Mouse (Mus musculus) brain, embryonic 14.5 days (tissue): ENCODE results near the gene Sccpdh. TPM values are rescaled to one million over a fixed set of nuclear protein-coding genes. Genes with fewer than 3 reads are reported as not detected.
A peak's percentile ranks its signal among the peaks of the same experiment; 100 is the strongest.

Experiments used
- DNase-seq: peaks from one replicate; pipeline ENCODE4 v3.0.0-alpha.2; 2011; ENCODE audit warnings: low read depth
- CTCF ChIP-seq: fragments of 200-500 bp; IDR thresholded peaks from 2 replicates; pipeline ENCODE4 v1.5.1; 2012; ENCODE audit warnings: inconsistent platforms, mild to moderate bottlenecking, moderate library complexity, borderline replicate concordance; ENCODE audit not compliant: insufficient read depth, insufficient read length; ENCODE audit errors: extremely low read depth
- POLR2A ChIP-seq: fragments of 200-500 bp; IDR thresholded peaks from 2 replicates; pipeline ENCODE4 v1.6.1; 2012; ENCODE audit warnings: mild to moderate bottlenecking, inconsistent platforms, borderline replicate concordance; ENCODE audit not compliant: poor library complexity, insufficient read depth, insufficient read length, severe bottlenecking; ENCODE audit errors: extremely low read depth
- polyA plus RNA-seq: library from polyadenylated mRNA; depleted of rRNA; stranded (reverse); fragments of >200 nt; gene quantifications from 2 replicates; pipeline ENCODE4 v1.2.3, GENCODE M21; 2012; rRNA removed

Gene Sccpdh
- 58.7 and 65.0 TPM in 2 replicates for polyA plus RNA-seq

DNA sequence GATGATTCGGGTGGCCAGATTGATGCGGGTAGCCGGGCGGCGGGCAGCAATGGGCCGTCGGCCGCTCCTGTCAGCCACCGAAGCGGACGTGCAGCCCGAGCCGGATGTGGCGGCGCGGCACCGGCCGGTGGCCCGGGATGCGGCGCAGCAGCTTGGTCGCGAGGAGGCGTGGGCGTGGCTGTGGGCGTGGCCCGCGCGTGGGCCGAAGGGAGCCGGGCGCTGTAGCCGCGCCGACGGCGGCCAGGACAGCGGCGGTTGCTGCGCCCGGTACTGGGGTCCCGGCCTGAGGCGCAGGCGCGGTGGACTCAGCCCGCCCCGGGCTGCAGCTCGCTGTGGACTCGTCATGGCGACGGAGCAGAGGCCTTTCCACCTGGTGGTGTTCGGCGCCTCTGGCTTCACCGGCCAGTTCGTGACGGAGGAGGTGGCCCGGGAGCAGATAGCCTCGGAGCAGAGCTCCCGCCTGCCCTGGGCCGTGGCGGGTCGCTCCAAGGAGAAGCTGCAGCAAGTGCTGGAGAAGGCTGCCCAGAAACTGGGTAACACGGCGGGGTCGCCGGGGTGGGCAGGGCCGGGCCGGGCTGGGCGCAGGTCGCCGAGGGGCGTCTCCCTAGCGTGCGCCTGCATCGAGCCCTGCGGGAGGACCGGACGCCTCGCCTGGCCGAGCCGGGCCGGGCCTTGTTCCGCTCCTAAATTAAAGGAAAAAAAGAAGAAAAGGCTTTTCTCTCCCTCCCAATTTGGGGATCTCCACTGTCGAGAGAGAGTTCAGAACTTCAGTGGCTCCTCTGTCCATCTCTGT is at the start of gene Sccpdh:
Gene Sccpdh, plus strand, starts transcription at position 198 of the 793 bp plus-strand sequence.
- DNase-seq = peak; percentile 94
- peak; percentile 89; the same call in 1 of the 2 replicates for TF ChIP-seq POLR2A
- TF ChIP-seq CTCF = no peak

DNA sequence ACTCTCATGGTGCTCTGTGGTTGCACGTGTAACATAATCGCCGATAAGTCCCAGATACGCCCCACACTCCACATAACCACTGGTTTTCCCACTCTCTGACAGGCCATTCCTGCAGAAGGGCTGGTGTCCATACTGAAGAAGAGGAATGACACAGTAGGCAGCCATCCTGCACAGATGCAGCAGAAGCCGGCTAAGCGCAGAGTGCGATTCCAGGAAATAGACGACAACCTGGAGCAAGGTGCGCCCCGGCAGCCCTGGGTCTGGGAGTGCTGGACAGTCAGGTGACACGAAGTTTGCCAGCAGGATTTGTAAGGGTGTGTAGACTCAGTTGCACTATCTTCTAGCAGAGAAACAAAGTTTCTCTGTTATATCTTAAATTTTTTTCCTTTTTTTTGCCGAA is 45.3 kb upstream of the Sccpdh start:
- DNase-seq = no peak
- TF ChIP-seq CTCF (no peak), POLR2A (no peak)

DNA sequence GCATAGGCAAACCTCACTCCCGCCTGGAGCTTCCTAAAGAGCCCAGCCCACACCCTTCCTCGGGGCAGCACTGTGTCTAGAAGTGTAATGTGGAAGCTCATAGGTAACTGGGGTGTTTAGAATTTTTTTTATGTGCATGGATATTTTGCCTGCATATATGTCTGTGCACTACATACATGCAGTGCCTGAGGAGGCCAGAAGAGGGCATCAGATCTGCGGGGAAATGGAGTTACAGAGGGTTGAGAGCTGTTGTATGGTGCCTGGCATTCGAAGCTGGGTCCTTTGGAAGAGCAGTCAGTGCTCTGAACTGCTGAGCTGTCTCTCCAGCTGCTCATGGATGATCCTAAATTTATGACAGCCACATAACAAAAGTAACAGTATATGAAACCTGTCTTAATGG is 44.4 kb upstream of the Sccpdh start:
- TF ChIP-seq POLR2A (no peak), CTCF (peak; percentile 61; the same call in 1 of the 2 replicates)
- peak; percentile 33 for DNase-seq

DNA sequence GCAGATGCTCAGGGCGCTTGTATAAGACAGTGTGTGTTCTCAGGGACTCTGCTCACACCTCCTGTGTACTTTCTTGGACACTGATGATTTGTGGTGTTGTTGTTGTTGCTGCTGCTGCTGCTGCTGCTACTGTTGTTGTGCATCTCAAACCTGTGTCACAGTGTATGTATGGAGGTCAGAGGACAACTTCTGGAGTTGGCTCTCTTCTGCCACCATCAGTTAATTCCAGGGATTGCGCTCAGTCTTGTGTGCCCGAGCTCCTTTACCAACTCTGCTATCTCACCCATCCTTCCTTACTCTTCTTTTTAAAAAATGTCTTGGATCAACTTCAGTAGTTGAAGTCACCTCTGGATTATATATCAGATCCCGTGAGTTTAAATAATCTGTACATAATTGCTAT is 43.7 kb upstream of the Sccpdh start:
- TF ChIP-seq CTCF (peak; percentile 55; the same call in 1 of the 2 replicates), POLR2A (no peak)
- peak; percentile 40 for DNase-seq

DNA sequence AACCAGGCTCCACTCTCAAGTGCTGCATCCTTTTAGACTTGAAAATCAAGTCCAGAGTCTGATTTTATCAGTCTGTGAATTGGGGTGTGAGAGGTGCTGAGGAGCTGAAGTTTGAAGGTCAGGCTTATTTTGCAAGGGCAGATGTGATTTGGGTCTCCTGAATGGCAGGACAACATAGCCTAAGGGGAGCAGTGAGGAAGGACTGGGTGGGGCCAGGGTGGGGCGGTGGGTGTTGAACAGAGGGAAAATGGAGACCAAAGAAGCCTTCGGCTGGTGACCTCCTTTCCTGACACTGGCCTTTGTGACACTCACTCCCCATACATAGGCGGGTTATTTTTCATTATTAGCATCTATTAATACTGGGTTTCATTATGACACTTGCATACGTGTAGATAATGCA is 40.2 kb upstream of the Sccpdh start:
- TF ChIP-seq CTCF (no peak), POLR2A (no peak)
- DNase-seq = no peak

DNA sequence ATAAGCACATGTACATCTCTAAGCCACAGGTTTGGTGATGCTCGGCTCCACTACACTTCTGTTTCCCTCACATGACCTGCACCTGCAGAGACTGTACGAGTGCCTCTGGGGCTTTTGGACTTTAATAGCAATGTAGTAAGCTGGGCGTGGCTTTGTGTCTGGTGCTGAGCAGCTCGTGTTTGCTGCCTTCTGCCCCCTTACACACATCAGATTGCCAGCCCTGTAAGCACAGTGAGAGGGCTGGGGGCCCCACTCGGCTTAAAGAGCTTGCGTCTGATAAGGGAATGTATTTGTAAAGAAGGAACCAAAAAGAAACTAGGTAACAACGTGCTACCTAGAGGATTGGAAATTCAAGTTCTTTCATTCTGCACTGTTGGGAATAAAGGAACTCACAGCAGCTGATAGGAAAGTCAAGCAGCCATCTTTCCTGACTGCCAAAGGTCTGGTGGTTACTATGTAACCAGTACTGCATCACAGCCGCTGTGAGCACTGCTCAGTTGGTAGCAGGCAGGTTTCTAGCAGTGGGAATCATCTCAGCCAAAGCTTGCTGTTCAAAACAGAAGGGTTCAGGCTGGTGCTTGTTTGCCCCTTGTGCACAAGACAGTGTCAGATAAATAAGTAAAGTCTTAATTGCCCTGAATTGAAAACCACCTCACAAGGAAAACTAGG is 39.4 kb upstream of the Sccpdh start:
- TF ChIP-seq POLR2A (no peak), CTCF (no peak)
- DNase-seq = no peak

DNA sequence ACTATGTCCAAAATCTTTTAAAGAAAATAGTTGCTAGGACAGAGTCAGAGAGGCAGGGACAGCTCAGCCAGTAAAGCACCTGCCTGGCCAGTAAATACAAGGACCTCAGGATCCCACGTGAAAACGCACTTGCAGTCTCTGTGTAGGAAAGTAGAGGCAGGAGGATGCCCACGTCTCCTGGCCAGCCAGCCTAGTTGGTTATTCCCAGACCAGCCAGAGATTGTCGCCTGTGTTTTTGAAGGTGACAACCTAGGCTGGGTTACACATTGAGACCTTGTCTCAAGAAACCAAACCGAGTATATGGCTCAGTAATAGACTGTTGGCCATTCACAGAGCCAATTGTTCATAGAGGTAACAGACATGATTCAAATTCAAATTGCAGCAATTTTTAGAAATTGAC is 38.7 kb upstream of the Sccpdh start:
- DNase-seq = no peak
- TF ChIP-seq CTCF (no peak), POLR2A (no peak)

DNA sequence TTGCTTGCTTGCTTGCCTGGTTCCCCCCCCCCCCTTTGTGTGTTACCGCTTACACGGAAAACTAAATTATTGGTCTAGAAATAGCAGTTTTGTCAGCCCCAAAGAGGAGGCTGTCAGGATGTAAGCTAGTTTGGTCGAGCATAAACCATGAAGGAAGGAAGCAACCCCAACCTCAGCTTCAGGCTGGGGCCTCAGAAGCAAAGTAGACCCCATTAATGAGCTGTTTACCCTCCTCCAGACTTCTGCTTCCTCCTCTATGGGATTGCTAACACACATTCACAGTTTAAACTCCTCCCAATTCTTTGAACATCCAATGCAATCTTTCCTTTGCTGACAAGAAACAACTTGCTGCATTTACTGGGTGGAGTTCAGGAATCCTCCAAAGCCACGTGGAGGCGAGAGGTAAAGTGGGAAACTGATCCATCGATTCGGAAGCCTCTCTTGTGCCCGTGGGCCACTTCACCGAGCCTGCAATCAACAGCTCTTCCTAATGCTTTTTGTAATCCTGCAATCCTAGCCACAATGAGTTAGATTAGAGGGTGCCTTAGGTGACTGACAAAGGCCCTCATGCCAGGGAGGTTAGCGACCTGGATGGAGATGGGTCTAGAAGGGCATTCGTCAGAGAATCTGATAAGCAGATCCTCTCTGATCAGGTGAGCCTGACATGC is 35.1 kb upstream of the Sccpdh start:
- DNase-seq = no peak
- TF ChIP-seq POLR2A (no peak), CTCF (no peak)

DNA sequence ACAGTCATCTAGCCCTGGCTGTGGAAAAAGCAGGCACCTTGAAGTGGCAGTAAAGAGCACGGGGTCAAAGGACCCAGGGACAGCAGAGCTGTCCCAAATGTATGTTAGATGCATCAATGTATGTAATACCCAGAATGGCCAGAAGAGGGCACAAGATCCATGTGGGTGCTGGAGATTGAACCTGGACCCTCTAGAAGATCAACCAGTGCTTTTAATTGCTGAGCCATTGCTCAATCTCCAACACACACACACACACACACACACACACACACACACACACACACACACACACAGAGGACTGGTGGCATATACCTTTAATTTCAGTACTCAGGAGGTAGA is 34.6 kb upstream of the Sccpdh start:
- DNase-seq = no peak
- peak; percentile 52; the same call in 1 of the 2 replicates for TF ChIP-seq CTCF
- TF ChIP-seq POLR2A = no peak

DNA sequence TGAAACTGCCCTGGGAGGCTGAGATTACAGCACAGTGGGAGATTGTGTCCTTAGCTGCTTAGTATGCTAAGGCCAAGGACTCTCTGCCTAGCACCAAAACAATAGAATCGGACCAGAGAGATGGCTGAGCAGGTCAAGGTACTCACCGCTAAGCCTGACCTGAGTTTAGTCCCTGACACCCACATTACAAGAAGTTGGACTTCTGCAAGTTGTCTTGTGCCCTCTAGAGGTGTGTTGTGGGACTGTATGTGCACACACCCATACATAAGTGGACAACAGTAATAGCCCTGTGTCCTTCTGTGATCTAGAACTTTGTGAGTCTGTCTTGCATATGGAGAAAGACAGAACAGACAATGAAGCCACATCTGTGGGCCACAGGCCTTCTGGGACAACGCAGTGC is 33.9 kb upstream of the Sccpdh start:
- DNase-seq = no peak
- TF ChIP-seq CTCF = peak; percentile 15; the same call in 1 of the 2 replicates
- no peak for TF ChIP-seq POLR2A

DNA sequence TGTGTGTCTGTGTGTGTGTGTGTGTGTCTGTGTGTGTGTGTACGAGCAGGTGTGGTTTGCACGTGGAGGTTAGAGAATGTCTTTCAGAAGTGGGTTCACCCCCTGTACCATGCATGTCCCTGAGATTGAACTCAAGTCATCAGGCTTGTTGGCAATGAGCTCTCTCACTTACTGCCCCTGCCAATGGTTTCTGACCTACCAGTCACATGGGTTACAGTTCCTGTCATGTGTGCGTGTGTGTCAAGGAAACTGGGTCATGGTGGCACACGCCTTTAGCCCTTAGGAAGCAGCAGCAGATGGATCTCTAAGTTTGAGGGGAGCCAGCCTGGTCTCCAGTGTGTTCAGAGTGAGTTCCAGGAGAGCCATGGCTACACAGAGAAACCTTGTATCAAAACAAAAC is 25.3 kb upstream of the Sccpdh start:
- DNase-seq = no peak
- TF ChIP-seq POLR2A (no peak), CTCF (no peak)
